Mouse (Mus musculus) thymus, adult 2 months (tissue): ENCODE data around the gene Timm8a2.

Experiments used
- CTCF ChIP-seq: fragments of 200-500 bp; IDR thresholded peaks from 2 replicates; pipeline ENCODE4 v1.5.1; 2012; ENCODE audit warnings: mild to moderate bottlenecking, control low read depth, low read length, moderate library complexity, borderline replicate concordance; ENCODE audit not compliant: control insufficient read depth, poor library complexity, insufficient read depth; ENCODE audit errors: extremely low read depth
- POLR2A ChIP-seq: fragments of 200-500 bp; IDR thresholded peaks from 2 replicates; pipeline ENCODE4 v1.6.1; 2012; ENCODE audit warnings: mild to moderate bottlenecking, low read length, control low read depth, moderate library complexity; ENCODE audit not compliant: control insufficient read depth, poor library complexity, insufficient read depth; ENCODE audit errors: extremely low read depth

- no peak for TF ChIP-seq CTCF
- no peak for TF ChIP-seq POLR2A
Measured at GRCm38 (mm10) chr14:122012814-122013213, 21.7 kb upstream of the Timm8a2 start.
